Mouse (Mus musculus) gastrocnemius, postnatal 25 days (tissue): ENCODE data around the gene Kdelc2. TPM values are rescaled to one million over a fixed set of nuclear protein-coding genes. Genes with fewer than 3 reads are reported as not detected.

Experiments used
- DNase-seq: peaks from one replicate; pipeline ENCODE4 v3.0.0; 2022
- long read RNA-seq, 2 experiments: library from polyadenylated mRNA; stranded (forward); transcript quantifications; one replicate each; pipeline ENCODE4 v2.0.0; 2021
- total RNA-seq, 2 experiments: library from RNA; stranded (reverse); gene quantifications; 1 replicate in 1 of 2; 2 replicates in 1 of 2; pipeline ENCODE4 v1.2.3; 2021

Gene Kdelc2
- total RNA-seq = 1 to 10 TPM; 5.4 to 5.7 TPM
- long read RNA-seq, experiment 1, partial matches to known transcripts = 0 of 4 reads
- long read RNA-seq, experiment 1, other reads (novel, unspliced or antisense) = 3 of 4 reads
- long read RNA-seq, experiment 2, transcript Kdelc2-201 (8 exons, 3,642 nt) = major isoform, 10 of 14 reads
- long read RNA-seq, experiment 2, partial matches to known transcripts = 2 of 14 reads
- long read RNA-seq, experiment 2, other reads (novel, unspliced or antisense) = 2 of 14 reads

DNA sequence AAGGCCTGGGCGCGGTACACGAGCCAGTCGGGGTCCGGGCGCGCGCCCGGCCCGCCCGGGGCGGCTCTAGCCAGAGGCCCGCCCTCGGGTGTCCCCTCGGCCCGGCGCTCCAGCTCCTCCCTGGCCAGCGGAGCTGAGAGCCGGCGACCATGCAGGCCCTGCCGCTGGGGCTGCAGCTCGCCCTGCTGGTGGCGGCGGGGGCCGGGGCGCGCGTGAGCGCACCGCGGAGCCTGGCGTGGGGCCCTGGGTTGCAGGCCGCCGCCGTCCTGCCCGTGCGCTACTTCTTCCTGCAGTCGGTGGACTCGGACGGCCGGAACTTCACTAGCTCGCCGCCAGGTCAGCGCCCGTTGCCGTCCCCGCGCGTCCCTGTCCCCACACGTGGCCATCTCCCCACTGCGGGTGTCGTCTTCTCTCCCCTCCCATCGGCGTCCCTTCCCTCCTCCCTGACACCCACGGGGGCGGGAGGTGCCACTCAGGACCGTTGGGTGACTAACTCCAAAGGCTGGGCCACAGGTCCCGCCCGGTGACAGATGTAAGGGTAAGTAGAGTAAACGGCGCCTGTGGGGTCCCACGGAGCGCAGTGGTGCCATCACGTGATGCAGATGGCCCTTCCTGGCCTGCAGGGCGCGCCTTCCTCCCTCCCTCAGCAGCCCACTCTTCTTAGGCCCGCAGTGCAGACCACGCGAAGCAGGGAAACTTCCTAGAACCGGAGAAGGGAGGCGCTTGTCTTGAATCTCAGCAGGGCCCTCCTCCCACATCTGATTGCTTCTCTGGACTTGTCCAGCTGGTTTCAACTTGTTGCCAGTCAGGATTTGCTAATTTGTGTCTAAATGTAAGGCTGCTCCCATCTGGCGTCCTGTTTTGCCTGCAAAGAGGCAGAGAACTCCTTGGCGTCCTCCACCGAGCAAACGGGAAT lies at the start of gene Kdelc2:
TSS of gene Kdelc2 (plus strand) at position 75 of the 916 bp plus-strand sequence.
- peak; percentile 75 for DNase-seq

GRCm38 (mm10) chr9:53335131-53335530 lies 48.7 kb upstream of the Kdelc2 start:
- no peak for DNase-seq

DNA sequence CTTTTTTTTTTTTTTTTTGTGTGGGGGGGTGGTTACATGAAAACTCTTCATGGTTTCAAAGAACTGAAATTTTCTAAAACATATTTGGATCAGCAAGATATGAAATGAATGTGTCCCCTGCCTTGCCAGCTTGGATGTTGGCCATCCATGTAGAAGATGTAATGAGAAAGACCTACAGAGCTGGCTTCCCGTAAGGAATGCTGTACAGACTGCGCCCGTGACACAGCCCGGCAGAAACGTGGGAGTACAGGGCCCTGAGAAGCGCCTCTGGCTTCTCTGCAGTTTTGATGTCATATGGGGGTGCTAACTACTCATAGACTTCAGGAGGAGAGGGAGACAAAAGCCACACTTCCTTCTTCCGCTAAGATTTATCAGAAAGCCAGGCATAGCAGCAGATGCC lies 44.2 kb upstream of the Kdelc2 start:
- DNase-seq = no peak

DNA sequence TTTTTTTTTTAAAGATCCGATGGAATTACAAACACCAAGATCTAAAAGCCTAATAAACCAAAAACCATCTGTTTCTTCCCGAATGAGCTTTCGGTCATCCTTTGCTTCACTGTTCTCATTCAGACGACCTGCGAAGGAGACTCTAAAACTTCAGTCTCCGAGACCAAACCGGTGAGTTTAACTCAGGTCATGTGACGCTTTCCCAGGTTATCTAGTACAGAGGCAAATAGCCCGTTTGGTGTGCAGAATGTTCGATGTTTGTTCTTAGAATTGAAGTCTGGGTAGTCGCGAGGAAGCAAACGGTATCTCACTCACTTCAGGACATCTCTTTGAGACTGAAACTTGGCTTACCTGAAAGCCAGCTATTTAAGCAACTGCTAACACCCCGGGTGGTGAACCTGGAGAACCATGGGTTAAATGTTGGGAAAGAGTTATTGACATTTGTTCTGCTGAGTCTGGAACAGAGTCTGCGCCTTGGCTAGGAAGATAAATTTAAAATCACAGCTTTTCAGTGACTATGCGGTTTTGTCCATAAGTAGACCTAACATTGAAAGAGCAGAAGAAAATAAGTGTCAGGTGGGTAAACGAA lies 43.4 kb upstream of the Kdelc2 start:
- no peak for DNase-seq

DNA sequence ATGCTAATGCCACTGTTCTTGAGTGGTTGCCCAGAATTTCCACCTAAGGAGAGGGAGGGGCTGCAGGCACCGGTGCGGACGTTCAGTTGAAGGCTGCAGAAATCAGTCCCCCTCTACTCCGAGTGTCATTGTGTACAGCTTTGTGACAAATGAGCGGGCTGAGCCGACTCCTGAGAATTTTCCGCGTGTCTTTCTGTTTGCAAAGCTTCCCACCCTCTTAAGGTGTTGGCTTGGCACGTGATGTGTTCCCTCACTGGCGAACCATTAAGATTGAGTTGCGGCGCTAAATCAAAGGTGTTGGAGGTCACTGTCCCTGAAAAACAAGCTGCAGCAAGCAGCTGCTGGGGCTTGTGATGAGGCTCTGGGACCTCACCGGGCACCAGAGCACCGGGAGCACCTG lies 42.9 kb upstream of the Kdelc2 start:
- no peak for DNase-seq

DNA sequence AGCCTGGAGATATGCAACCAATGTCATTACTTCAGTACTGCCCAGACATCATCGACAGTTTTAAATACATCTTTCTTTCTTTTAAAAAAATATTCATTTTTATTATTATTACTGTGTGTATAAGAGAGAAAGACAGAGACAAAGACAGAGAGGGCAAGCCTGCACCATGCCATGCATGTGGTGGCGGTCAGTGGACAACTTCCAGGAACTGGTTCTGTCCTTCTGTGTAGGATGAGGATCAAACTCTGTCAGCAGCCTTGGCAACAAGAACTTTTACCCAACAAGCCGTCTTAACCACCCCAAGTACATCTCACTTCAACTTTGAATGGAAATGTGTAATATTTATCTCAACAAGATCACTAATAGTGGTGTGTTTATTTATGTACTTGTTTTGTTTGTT lies 41.8 kb upstream of the Kdelc2 start:
- DNase-seq = no peak

DNA sequence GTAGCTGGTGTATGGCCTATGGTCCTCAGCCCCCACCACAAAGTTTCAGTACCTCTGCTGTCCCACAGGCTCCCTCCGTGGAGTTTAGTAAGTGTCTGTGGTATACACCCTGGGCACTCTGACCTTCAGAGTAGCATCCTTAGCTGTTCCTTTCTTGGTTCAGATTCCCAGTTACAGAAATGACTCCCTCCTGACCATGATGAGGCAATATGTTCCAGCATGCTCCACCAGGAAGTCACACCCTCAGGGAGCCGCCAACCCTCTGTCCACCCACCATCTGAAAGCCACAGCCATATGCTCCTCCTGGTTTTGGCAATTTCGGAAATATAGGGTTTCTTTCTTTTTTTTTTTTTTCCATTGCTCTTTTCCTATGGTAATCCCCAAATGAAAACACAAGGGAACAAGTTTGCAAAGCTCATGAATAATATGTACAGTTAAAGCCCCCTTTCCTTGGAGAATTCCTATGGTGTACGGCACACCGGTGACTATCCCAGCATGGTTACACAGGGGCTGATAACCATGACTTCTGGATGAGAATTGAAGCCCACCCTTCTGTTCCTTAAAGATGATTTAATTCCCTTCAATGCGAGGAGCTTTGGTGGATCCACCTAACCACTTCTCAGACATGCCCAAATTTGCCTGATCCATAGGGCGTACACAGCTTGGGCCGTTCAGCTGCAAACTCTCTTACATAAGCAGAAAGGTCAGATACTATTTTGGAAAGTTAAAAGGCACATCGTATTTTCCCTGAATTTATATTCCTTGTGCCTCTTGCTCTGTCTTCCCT lies 39.0 kb upstream of the Kdelc2 start:
- no peak for DNase-seq

DNA sequence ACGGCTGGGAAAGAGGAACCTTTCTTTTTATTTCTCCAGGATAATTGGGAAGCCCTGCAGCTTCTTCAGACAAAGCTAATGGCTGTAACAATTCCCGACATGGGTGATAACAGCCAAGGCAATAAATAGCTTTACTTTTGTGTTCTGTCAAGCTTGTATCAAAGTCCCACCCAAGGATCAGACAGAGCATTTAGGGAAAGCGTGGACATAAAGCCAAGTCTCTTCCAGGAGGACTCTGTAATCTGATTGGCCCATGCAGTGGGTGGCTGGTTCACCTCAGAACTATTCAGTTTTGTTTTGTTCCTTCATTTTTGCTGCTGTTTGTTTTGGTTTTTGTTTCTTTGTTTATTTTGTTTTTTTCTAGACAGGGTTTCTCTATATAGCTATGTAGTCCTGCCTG lies 38.1 kb upstream of the Kdelc2 start:
- DNase-seq = no peak

DNA sequence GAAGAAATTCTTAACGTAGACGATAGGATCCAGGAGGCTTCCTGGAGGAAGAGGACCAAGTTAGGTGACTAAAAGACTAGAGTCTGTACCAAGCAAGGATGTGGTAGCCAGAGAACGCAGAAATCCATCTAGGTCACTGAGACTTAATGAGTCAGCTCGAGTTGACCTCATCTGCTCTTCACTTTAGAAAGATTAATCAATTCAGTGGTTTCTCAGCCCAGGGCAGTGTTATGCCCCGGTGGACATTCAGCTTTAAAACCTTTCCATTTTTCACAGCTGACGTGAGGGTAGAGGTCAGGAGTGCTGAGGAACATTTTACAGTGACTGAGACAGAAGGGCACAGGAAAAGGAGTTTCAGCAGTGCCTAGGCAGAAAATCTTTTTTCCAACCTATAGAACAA lies 37.4 kb upstream of the Kdelc2 start:
- DNase-seq = no peak

GRCm38 (mm10) chr9:53349211-53349610 lies 34.6 kb upstream of the Kdelc2 start:
- no peak for DNase-seq

- no peak for DNase-seq
Observed at GRCm38 (mm10) chr9:53350331-53350730, 33.5 kb upstream of the Kdelc2 start.

DNA sequence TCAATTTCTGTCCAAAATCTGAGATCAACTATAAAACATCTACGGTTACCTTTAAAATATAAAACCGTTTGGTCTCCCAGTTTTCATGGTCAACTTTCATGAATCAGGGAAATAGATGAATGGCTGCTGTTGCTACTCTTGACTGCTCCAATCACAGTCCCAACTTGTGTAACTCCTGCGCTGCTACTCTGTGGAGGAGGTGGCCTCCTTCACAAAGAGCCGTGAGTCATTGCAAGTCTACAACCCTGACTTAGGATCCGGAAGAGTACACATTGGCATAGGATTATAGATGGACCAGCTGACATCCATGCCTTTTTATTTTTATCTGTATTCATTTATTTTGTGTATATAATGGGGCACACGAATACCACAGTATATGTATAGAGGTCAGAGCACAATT lies 31.9 kb upstream of the Kdelc2 start:
- no peak for DNase-seq

- no peak for DNase-seq
Observed at GRCm38 (mm10) chr9:53353161-53353560, 30.7 kb upstream of the Kdelc2 start.

GRCm38 (mm10) chr9:53356219-53357155 lies 27.3 kb upstream of the Kdelc2 start:
- no peak for DNase-seq

DNA sequence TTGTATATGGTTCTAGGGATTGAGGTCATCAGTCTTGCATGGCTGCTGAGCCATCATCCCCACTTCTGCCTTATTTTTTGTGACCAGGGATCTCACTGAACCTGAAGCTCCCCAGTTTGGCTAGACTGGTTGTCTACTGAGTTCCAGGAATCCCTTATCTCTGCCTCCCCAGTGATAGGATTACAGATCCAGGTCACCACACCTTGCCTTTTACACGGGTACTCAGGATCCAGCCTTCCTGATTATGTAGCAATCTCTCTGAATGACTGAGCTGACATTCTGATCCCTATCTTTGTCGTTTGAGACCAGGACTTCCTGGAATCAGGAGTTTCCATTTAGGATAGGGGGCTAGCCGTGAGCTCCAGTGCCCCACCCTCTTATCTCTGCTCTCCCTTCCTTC lies 12.5 kb upstream of the Kdelc2 start:
- DNase-seq = no peak

DNA sequence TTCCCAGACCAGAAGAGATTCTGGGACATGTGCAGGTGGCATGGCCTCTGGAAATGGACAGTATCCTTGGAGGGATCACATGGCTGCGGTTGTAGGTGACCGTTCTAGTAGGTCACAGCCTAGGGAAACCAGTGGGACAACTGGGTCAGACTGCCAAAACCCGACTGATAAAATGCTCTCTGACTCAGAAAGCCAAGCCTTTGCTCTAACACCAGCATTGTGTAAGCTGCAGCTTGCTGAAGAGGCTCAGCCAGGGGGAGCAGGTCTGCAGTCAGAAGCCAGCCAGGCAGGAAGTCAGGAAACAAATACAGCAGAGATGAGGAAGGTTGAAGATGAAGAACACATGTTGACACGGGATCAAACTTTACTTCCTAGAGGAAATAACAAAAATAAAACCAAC lies 7.9 kb upstream of the Kdelc2 start:
- DNase-seq = no peak

DNA sequence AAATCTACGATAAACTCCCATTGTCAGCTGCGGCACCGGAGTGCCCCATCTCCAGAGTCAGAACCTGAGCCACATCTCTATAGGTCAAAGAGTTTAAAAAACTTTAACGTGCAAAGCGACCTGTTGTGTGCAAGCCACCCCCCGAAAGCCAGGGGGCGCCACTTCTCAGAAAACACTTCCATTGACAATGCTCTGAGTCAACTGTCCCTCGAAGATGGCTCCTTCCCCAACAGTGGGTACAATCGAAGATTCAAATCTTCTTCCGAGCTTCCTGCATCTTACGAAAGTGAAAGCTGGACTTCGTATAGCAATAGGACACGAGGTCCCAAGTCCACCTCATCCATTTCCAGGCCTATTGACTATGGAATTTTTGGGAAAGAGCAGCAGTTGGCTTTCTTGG lies 7.0 kb upstream of the Kdelc2 start:
- DNase-seq = no peak

GRCm38 (mm10) chr9:53377597-53377996 lies 6.2 kb upstream of the Kdelc2 start:
- DNase-seq = no peak

GRCm38 (mm10) chr9:53378171-53378570 lies 5.7 kb upstream of the Kdelc2 start:
- no peak for DNase-seq

DNA sequence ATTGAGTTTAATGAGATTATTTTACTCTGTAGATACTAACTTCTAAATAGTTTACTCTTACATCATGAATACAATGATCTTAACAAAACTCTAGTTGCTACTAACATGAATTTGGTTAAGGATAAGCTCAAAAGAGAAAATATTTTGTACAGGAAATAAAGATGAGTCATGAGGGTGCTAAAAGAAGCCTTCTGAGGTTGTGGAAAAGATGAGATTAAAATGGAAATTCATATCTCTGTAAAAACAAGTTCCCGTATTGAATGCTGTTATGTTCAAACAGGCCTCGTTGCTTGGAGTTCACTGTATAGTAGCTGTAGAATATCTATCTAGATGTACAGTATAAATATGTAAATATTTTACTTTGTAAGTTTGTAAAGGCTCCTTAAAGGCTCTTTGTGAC lies 3.2 kb upstream of the Kdelc2 start:
- no peak for DNase-seq

- no peak for DNase-seq
Observed at GRCm38 (mm10) chr9:53381113-53381615, 2.7 kb upstream of the Kdelc2 start.
